Mouse (Mus musculus) lung, adult 2 months (tissue): ENCODE measurements at regions not wholly inside any gene's neighbourhood (a gene's known extent, or its start where the extent isn't known, plus 50 kb on each side); places are given as distances from the start of the nearest gene placed in this dataset.

Experiments
- CTCF ChIP-seq: fragments of 200-500 bp; IDR thresholded peaks from 2 replicates; pipeline ENCODE4 v1.5.1; 2011; ENCODE audit warnings: mild to moderate bottlenecking, low read length, control low read depth; ENCODE audit not compliant: insufficient read depth
- POLR2A ChIP-seq: fragments of 200-500 bp; IDR thresholded peaks from 2 replicates; pipeline ENCODE4 v1.6.1; 2011; ENCODE audit warnings: low read depth, mild to moderate bottlenecking, control low read depth, low read length, borderline replicate concordance; ENCODE audit errors: extremely low read depth

- no peak for TF ChIP-seq CTCF
- TF ChIP-seq POLR2A: no peak
Observed at GRCm38 (mm10) chr2:48535453-48535852, 278.5 kb upstream of the Acvr2a start.
